Mouse (Mus musculus) retina, postnatal 7 days (tissue): Measurements from ENCODE around the gene Acaca.

Source experiments
- DNase-seq: peaks from one replicate; pipeline ENCODE4 v3.0.0-alpha.2; 2012; ENCODE audit warnings: low read depth, low spot score

Gene Acaca

DNA sequence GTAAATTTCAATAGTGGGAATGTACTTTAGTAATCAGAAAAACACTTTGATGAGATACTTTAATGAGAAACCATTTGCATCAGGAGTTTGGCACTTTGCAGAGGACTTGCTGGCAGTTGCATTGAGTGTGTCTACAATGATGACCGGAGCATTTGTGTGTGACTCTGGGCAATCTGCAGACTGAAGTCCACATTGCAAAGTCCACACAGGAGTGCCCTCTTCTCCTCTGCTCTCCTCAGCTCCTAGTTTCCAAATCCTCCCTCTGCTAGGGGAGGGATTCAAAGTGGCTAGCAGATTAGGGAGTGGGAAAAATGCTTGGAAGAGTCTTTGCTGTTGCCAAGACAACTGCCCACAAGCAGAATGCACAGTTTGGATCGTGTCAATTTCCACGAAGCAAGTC, 16.6 kb downstream of the Acaca start:
- DNase-seq = no peak

DNA sequence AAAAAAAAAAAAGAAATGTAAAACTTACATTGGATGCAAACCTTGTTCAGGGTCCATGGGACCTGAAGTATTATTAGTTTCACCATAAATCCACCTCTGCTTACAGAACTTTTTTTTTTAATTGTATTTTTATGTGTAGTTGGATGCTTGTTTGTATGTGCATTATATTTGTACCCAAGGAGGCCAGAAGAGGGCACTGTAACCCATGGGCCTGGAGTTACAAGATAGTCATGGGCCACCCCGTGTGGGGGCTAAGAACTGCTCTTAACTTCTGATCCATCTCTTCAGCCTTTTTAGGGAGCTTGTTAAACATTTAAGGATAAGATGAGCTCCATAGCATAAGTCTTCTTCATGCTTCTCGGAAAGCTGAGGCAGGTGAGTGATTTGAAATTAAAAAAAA, 21.4 kb downstream of the Acaca start:
- DNase-seq = no peak

- DNase-seq = no peak
Observed at GRCm38 (mm10) chr11:84156535-84157262, 27.2 kb downstream of the Acaca start.

DNA sequence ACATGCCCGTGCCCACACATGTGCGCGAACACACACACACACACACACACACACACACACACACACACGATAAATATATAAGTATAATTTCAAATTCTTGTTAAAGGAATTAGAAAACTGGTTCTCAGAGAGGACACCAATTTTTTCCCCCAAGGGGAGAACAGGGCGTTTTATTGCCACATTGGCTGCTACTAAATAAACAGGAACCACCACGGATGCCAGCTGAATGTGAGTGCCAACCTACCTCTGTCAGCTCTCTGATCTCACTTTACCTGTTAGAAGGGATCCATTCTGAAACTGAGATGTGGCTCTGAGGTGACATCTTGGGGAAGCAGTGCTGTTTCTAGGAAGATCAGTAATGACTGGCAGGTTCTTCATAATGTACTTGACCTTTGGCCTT, 34.7 kb downstream of the Acaca start:
- DNase-seq = no peak

DNA sequence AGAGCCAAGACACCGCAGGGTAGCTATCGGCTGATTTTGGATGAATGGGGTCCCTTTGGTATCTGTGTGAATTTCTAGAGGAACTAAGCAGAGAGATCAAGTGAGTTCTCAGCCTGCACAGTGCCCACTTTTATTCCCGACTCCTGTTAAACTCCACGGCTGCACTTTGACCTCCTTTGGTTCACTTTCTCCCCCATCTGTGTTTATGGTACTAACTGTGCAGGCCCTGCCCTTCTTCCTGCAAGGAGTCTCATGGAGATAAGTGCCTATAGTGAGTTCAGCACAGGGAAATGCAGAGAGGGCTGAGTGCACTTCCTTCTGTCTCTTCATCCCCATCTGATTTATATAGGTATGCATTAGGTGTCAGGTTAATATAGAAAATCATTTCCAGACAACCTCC, 35.1 kb downstream of the Acaca start:
- DNase-seq = no peak

- no peak for DNase-seq
Observed at GRCm38 (mm10) chr11:84167046-84167526, 37.6 kb downstream of the Acaca start, which contains the start of gene Gm11437. Gene Gm11437, minus strand, starts transcription at chr11:84167476.

DNA sequence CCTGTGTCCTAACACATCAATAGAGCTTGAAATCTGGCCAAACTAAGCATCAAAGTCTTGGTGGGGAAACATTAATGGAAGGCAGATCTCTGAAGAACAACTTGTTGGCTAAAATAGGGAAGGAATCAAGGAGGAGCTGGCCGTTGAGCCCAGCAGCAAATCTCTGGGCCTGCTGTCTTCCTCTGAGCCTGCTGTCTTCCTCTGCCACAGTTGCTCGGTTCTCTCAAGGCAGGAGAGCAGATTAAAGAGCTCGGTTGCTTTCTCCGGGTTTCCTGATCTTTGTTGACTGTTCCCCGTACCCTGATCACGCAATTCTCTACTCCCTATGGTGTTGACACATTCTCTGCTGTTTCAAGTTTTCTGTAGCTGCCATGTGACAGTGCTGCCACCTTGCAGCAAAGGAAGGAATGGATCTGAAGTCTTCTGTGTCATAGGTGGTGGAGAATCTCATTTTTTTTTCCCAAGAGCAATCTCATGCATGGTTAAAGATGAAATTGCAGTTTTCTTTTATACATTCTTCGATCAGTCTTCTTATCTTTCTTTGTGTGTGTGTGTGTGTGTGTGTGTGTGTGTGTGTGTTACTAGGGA, 39.3 kb downstream of the Acaca start:
- peak; percentile 9 for DNase-seq

DNA sequence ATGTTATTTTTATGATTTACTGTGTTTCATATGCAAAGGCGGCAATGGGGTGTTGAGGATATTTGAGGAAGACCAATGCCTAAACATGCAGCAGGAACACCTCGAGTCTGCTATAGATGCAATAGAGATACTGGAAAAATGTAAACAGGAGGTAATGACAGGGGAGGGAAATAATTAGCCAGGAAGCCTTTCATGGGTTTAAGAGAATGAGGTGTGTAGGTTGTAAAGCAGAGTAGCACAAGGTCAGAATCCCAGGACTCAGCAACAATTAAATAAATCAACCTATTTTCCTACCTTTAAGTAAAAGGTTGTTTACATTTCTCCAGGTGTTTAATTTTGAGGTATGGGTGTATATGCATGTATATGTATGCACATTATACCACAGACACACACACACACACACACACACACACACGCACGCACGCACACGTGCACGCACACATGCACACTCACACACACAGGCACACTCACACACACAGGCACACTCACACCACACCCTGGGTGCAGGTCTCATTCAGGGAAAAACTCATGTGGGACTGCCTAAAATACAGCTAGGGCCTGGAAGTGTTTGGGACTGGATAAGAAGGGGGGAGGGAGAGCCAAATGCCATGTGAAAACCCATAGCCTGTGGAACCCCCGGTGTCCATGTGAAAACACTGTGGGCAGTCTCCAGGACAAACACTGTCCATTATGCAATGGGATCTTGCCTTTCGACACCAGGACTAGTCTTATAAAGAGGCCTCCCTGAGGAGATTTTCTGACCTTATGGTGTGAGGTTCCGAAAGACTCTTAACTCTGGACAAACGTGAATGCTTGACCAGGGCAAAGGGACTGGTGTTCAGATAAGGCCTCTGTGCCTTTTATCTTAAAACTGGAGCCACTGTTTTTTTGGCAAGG, 43.3 kb downstream of the Acaca start:
- DNase-seq = no peak

DNA sequence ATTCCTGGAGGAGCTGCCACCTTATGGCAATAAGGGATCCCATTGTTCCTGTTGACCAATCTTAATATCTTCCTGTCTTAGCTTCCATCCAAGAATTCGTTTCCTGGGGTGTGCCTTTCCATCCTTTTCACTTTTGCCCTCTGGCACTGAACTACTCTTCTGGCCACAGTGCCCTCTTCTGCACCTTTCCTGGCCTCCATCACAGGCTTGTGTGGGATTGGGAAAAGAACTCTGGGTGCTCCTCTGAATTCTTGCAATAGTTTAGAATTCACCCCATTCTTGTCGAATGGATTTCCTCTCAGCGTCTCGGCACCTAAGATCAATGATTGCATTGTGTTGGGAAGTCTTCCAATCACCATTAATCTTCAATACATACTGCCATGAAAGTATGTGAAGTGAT, 49.1 kb downstream of the Acaca start:
- no peak for DNase-seq

DNA sequence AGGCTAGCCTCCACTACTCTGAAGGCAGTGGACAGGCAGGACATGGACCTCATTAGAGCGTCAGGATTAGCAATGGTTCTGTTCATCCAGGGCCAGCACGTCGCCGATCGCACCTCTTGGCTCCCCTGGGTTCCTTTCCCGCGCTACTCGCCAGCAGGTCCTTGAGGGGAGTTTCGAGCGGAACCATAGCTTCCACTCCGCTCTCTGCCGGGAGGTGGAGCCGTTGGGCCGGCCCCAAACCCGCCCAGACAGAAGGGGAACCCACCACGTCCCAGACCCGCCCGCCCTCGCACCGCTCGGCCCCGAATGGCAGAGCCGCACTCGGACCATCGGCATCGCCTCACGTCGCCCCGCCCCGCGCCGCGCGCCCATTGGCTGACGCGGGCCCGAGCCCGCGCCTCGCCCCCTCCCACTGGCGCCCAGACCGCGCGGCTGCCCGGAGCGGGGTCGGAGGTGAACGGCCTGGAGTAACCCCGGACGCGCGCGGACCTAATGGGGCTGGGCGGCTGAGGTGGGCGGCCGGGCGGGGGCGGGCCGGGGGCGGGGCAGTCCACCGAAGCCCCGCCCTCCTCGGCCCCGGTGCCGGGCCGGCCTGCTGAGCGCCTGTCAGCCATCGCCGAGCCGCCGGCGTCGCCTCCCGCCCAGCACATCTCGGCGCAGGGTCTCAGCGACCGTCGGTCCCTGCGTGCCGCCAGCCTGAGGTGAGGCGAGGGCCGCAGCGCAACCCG, 49.9 kb downstream of the Acaca start:
- peak; percentile 95 for DNase-seq

DNA sequence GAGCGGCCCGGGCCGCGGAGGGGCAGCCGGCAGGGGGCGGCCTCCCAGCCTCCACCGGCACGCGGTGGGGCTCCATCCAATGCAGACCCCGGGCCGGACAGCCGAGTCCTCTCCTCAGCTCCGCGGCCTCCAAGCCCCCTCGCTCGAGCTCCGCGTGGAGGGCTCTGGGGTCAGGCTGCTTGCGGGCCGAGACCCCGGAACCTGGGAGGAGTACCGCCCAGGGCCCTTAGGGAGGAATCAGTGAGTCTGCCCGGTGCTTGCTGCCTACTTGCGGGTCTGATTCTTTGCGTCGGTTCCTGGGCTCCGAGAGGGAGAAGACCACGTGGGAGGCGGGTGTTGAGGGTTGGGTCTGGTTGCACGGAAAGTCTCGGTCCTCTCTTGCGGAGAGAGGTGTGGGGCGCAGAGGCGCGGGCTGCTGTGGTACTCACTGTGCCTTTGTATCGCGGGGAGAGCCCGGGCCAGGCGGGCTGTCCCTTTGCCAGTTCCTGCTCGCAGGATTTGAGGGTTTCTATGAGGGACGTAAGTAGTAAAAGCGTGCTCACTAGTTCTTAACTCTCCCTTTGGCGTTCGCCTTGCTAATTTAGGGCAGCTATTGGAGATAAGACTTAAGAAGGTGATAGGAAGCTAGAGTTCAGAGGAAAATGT, 50.6 kb downstream of the Acaca start:
- no peak for DNase-seq

GRCm38 (mm10) chr11:84181286-84181685, 51.8 kb downstream of the Acaca start:
- DNase-seq = no peak

GRCm38 (mm10) chr11:84188530-84188929, 59.1 kb downstream of the Acaca start:
- no peak for DNase-seq

DNA sequence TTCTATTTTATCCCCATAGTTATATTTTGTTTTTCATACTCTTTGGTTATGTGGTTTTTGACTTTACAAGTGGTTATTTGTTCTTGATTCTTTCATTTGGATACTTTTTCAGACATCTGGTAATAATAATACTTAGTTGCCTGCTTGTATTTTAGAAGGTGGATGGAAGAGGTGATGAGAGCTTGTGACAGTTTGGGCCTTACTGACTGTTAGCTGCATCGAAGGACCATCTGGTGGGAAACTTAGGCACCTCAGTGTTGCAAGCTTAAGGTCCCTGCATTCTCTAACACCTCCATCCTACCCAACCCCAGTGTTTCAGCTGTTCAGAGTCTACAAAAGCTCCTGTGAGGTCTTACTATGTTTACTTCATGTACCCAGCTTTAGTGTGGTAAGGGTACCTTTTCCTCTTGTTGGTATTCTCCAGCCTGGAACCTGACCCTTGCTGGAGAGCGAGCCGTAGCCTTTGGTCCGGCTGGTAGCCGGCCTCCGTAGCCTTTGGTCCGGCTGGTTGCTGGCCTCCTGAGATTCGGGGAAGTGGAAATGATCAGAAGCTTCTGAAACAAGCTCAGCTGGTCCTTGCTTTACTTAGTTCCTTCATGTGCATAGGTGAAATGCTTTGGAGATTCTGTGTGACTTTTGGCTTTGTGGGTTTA, 61.2 kb downstream of the Acaca start:
- DNase-seq = no peak

GRCm38 (mm10) chr11:84193249-84193648, 63.8 kb downstream of the Acaca start:
- no peak for DNase-seq

DNA sequence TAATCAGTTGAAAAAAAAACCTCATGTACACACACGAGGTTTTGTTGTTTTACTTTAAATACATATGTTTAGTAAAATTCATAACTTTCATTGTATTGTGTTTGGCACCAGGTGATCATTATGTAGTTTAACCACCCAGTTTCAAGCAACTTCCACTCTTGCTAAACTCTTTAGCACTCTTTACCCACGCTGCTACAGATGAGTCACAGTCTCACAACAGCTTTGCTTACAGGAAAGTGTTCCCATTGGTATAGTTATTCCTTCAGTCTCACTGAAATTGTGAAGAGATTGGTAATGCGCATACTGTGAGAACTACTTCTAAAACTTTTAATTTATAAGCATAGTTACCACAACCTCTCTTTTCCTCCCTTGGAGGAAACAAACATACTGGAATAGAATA, 65.3 kb downstream of the Acaca start:
- DNase-seq = no peak

DNA sequence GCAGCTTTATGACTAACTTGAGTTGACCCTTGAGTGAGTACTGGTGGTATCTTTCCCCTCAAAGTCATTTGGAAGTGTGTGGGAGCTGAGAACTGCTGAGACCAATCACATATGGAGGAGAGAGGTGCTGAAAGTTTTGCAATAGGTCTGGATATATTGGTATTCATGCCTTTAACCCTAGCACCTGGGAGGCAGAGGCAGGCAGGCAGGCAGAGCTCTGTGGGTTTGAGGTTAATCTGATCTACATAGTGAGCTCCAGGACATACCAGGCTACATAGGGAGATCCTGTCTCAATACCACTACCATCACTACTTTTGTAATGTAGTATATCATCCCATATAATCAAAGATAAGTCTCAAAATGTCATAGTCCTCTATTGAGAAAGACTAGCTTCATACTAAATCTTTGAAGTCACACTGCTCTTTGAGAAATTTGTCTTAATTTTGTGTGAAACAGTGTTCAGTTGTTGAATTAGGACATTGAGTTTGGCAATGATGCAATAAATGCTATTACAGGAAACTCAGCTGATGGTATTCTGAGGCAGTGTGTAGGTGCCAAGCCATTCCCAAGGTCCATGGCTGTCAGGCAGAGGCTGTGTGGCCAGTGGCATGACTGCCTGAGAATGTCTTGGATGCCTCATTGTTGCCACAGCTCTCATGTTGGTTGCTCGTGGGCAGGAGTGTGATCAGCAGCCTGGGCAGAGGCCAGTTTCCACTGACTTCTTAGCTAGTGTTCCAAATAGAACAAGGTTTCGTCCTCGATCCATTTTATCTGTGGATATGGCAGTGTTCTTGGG, 68.3 kb downstream of the Acaca start:
- DNase-seq = no peak

DNA sequence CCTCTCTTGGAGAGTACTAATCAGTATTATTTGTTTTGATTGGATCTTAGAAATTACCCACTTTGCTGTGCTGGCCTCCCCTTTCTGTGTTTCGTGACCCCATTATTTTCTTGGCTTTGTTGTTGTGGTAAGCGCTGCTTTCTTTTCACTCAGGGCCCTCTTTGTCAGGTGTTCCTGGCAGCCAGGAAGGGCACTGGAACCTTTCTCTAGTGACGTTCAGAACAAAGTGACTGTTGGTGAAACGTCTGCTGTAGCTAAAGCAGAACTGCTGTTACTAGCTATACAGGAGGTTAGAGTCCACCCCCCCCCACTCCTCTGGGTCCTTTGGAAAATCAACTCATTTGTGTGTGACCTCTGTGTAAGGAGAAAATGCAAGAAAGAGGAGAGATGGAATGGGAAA, 76.3 kb downstream of the Acaca start:
- DNase-seq = no peak

DNA sequence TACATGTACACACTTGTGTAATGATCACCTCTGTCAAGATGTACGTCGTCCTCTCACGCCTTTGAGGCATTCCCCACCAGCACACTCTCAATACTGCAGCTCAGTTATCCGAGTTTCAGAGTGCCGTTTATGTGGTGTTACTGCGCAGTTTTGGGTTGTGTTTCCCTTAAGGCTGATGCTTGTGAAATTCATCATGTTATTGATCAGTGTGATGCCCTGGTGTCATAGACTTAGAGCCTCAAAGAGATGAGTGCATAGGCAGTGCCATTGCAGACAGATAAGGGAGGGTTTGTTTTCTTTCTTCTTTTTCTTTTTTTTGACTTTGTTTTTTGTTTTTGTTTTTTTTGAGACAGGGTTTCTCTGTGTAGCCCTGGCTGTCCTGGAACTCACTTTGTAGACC, 81.4 kb downstream of the Acaca start:
- DNase-seq = no peak

DNA sequence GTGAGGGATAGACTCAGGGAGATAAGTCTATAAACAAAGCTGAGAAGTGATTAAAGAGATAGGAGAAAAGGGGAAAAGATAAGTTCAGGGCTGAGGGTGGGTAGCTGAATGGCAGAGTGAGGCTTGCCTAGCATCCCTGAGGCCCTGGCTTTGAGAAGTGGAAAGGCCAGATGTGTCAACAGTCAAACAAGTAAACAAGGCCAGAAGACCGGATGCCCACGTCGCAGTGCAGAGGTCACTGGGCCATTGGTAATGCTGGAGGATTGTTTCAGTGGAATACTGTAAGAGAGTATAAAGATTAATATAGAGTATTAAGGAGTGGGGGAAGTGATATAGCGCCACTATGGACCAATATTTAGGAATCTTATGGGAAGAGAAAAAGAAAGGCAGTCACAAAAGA, 89.5 kb downstream of the Acaca start:
- DNase-seq = no peak
